Mouse (Mus musculus) 3T3-L1 (cell line): ENCODE results near the gene Gabarapl2.

Source experiments
- DNase-seq: peaks from one replicate; pipeline ENCODE4 v3.0.0-alpha.2; 2015; ENCODE audit warnings: low read depth, low spot score

The Gabarapl2 gene

GRCm38 (mm10) chr8:111940171-111941100 is at the start of gene Gabarapl2:
Gabarapl2 (plus strand) TSS chr8:111940703.
- DNase-seq, result peak; percentile 100

GRCm38 (mm10) chr8:111890911-111891303 is 49.6 kb upstream of the Gabarapl2 start:
- no peak for DNase-seq

GRCm38 (mm10) chr8:111891983-111892382 is 48.5 kb upstream of the Gabarapl2 start:
- DNase-seq, result peak; percentile 59

DNA sequence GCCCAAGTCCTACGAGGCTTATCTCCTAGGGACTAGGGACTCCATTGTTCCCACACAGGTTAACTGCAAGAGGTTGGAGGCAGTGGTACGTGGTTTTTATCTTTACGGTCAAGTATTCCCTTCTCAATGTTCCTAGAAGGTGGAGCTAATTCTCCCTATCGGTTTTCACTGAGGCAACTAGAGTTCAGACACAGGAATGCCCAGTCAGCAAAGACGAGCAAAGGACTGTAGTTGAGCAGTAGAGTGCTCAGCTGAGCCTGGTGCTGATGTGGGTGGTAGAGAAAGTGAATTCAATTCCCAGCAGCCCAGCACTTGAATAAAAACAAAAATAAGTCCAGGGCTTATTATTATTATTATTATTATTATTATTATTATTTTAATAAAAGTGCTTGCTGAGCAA is 47.9 kb upstream of the Gabarapl2 start:
- no peak for DNase-seq

- no peak for DNase-seq
Observed at GRCm38 (mm10) chr8:111894955-111895354, 45.5 kb upstream of the Gabarapl2 start.

DNA sequence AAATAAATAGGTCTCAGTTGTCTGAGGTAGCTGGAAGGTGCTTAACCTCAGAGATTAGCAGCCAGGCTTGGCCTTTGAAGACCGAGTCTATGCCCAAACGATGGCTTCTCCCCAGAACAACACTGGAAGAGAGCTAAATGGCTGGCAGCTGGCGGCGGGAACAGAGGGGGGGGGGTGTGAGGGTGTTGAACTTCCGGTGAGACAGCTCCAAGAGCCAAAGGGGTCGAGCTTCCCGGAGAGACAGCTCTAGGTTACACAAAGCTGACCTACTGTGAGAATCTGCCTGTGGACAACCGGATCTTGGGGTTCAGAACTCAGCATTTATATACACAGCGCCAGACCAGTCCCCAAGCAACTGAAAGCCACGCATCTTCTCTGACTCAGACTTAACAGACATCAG is 41.9 kb upstream of the Gabarapl2 start:
- no peak for DNase-seq

GRCm38 (mm10) chr8:111902080-111902479 is 38.4 kb upstream of the Gabarapl2 start:
- peak; percentile 68 for DNase-seq

- DNase-seq, result peak; percentile 61
Observed at GRCm38 (mm10) chr8:111905500-111906121, 34.9 kb upstream of the Gabarapl2 start.

DNA sequence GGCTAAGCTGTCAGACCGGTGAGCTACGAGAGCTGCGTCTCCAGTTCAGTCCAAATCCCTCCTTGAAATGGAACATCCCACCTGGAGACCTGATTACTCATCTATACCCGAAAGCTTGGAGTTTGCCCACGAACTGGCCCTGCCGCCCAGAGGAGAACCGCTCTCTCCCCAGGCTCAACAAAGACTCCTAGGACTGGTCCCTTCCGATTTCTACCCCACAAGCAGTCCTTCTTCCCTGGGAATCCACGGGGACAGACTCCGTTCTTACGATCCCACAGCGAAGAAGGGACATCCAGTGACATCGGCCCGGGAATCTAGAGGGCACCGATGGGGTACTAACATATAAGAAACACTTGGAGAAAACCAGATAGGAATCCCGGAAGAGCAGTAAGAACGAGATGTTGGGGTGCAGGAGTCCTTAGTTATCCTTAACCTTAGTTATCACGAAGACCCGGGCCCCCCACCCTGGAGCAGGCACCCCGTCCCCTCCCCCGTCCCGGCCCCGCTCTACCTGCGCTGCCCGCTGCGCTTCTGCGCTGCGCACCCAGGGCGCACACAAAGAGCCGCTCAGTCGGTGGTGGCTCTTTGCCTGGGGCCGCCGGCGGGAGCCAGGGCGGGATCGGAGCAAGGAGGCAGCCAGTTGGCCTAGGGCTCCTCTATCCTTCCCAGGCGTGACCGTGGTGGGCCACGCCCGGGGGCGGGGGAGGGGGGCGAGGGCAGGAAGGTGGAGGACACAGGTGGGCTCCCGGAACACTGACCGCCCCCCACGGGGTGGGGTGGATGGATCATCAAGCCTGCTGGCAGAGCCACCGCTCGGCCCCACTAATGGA is 30.7 kb upstream of the Gabarapl2 start, which contains the start of gene Chst5:
Chst5 (minus strand) TSS at position 827 of the 830 bp plus-strand sequence.
- DNase-seq, result no peak

DNA sequence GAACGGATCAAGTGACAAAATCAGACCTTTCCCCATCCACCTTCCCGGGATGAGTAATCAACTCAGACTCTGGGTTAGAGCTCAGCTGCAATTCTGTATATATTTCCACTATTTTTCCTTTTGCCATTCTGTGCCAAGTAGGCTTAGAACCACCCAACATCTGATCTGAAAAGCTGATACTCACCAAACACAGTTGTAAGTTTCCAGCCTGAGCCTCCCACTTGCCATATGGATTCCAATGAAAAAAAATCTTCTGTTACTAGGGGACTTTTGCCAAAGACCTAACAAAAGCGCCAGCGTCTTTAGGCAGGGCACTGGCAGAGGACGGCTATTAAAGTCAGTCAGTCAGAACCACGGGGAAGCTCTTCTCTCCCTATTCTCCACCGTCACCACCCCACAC is 28.9 kb upstream of the Gabarapl2 start:
- DNase-seq, result no peak

DNA sequence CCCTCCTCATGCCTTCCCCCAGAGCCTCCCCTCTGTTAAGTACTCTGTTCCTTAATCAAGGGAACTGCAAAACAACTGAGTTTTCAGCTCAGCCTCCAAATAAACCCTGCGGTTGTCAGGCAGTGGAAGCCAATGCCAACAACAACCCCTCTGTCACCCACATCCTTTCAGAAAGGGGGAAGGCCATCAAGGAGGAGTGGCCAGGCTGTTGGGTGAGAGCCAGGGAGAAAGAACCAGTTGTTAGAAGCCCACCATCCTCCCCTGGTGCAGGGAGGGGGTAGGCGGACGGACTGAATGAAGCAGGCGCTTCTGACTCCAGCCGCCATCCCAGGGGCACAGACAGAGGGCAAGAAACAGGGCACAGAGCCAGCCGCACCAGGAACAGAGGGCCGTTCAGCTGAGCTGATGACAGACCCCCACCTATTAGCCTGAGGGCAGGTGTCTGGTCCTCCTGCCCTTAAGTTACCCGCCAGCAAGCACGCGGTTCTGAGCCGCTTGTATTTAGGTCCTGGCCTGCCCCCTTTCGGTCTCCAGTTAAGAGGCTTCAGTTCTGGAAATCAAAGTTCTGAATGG is 27.6 kb upstream of the Gabarapl2 start:
- no peak for DNase-seq

GRCm38 (mm10) chr8:111919663-111920062 is 20.8 kb upstream of the Gabarapl2 start:
- DNase-seq, result peak; percentile 32

GRCm38 (mm10) chr8:111920971-111921370 is 19.5 kb upstream of the Gabarapl2 start:
- DNase-seq, result no peak

GRCm38 (mm10) chr8:111923383-111923804 is 17.1 kb upstream of the Gabarapl2 start:
- peak; percentile 72 for DNase-seq

GRCm38 (mm10) chr8:111924976-111925375 is 15.5 kb upstream of the Gabarapl2 start:
- no peak for DNase-seq

DNA sequence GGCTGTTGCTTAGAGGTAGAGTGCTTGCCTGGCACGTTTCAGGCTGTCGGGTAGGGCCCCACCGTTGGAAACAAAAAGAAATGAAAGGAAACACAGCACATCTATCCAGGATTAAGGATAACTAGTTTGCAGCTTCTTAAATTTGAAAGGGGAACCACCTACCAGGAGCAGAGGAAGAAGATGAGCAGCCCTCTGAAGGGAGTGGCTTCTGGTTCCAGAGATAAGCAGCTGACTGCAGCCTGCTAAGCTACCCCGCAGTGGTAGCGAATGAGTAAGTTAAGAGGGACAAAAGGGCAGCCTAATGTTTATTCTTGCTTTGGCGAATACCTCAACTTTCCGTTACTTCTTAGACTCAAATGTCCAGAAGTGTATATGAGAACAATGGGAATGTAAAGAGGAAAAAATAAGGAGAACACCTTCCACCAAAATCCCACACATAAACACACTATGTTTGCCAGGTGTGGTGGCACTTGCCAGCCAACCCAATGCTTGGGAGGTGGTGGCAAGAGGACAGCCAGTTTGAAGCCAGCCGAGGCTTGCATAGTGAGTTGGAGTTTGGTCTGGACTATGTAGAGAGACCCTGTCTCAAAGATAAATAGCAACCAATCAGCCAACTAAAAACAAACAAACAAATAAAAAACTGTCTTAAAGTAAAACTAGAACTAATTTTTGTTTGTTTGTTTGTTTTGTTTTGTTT is 10.7 kb upstream of the Gabarapl2 start:
- no peak for DNase-seq

- no peak for DNase-seq
Observed at GRCm38 (mm10) chr8:111931721-111932120, 8.8 kb upstream of the Gabarapl2 start.

- peak; percentile 97 for DNase-seq
Observed at GRCm38 (mm10) chr8:111932580-111933336, 7.7 kb upstream of the Gabarapl2 start.

GRCm38 (mm10) chr8:111933348-111934076 is 7.0 kb upstream of the Gabarapl2 start, which contains the start of gene Tmem231:
Tmem231 (minus strand) TSS chr8:111933881.
- DNase-seq, result peak; percentile 99
